Mouse (Mus musculus) adrenal gland, adult 18-20 months (tissue): ENCODE results near the gene Zfp618. TPM values are rescaled to one million over a fixed set of nuclear protein-coding genes. Genes with fewer than 3 reads are reported as not detected.

ENCODE experiments used
- DNase-seq, 2 experiments: peaks; one replicate each; pipeline ENCODE4 v3.0.0; 2021 to 2022; ENCODE audit warnings: low spot score in 2 of 2
- total RNA-seq, 2 experiments: library from RNA; stranded (reverse); gene quantifications; 1 replicate in 1 of 2; 2 replicates in 1 of 2; pipeline ENCODE4 v1.2.3; 2021

Zfp618 gene
- total RNA-seq, 2 experiments from 2014 or later = 1.6 to 1.9 TPM

DNA sequence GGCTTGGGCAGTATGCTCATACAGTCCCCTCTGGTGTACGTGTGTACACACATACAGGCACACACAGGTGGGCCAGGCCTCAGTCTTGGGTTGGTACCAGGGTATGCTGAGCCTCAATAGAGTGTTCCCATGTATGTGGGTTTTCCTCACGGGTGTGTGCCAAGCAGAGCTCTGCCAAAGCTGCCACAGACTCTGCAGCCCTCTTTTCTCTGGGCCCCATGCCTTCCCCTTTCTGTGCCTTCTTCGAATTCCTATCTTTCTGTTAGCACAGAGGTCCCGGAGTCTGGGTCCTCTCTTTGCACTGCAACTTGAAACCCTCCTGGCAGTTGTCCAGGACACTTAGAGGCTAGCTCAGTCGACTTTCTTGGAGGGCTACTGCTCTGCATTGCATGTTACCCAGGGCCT lies 33.1 kb downstream of the Zfp618 start:
- no peak for DNase-seq

DNA sequence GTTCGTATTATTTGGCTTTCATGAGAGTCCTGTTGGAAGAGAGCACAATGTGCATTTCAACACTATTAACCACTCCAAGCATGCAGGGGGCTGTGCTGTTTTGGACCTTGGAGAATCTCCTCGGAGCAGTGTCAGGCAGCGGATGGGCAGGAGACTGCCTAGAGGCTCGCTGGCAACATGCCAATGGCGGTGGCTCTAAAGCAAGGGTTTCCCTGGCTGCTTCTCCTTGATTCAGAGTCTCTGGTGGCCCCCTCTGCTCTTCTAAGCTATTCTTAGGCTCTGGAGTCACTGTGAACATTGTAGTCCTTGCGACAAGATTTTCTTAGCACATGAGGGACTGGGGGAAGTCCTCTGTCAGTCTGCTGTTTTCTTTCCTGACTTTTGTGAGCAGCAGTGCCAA lies 33.5 kb downstream of the Zfp618 start:
- peak; percentile 10 to 31 for DNase-seq

DNA sequence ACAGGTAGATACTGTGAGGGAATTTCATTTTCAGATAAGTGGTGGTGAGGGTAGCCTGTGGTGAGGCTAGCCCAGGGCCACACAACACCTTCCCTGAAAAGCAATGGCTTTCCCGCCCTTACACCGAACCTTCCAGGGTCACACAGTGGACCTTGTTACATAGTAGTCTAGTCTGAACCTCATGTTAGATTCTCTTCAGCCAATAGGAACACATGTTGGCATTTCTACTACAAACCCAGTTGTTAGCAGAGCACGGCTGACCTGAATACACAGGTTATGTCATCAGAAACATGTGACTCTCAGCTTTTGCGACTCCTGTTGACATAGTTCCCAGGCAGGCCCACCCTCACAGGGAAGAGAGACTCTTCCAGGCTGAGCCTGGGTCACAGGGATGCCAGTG lies 33.9 kb downstream of the Zfp618 start:
- no peak for DNase-seq

DNA sequence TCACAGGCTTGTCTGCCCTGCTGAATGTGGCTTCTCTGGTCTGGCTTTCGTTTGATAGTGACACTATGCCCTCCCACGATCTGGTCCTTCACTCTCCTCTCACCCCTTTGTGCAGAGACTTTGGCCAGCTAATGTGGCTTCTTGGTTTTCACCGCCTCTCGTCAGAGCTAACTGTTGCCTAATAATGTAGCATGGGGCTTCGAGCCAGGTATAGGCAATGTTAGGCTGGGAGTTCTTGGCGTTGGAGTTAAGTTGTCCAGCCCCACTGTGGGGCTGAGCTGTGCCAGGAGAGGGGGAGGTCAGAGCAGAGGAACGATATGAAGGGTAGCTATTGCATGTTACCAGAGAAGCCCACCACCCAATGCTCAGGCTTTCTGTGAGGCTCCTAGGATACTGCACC lies 34.5 kb downstream of the Zfp618 start:
- DNase-seq = no peak

DNA sequence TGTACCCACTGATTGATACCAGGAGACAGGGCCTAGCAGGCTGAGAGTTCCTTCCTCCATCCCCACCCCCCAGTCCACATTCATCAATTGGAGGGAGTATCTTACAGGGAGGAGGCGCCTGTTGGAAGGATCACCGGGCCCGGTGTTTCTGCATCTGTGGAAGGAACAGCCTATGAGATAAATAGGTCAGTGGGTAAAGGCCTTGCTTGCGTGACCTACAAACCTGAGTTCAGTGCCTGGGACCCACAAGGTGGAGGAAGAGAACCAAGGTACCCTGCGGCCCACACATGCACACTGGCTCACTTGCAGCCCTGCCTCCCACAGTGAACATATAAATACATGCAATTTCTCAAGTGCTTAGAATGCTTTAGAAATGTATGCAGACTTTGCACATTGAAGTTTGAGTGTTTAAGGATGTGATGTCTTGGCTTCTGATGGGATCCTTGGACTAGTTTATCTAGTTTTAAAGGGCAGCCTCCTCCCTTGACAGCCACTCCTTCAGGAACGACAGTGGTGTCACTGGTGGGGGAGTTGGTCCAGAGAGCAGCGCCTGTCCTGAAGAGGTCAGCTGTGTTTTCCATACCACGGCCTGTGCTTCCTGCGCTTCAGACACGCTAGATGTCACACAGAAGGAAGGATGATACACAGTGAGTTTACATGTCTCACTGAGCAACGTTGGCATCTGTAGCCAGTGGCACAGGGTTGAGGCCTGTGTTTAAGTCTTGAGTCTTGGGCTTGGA lies 35.1 kb downstream of the Zfp618 start:
- DNase-seq = no peak

DNA sequence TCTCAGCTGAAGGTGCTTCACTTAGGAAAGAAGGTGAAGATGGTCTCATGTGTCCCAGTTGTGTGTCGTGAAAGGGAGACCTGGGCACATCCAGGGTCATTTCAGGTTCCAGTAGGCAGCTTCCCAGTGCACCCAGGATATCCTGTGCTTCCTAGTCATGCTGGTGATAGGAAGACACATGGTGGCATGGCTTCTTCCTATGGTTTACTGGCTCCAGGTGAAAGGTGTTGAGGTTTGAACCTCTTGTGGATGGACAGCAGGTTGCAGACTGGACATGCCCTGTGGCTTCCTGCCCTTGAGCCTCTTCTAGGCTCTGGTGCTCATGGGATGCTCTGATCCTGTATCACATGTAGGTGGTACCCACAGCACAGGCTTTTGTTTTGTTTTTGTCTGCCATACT lies 37.0 kb downstream of the Zfp618 start:
- no peak for DNase-seq

DNA sequence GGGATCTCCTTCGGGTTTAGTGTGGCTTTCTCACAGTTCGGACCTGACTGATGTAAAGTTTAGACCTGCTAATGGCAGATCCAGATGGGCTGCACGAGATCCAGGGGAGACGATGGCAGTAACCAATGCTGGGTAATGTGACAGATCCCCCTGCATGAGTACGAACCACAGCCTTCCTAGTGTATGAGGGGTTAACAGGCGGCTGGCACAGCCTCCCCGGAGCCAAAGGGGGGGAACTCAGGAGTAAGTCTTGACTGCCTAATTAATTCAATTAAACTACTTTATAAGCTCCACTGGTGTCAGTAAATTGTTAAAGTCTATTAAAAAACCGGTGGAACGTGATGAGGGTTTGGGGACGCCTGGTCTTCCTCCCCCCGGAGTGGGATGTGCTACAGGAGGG lies 39.1 kb downstream of the Zfp618 start:
- no peak for DNase-seq

DNA sequence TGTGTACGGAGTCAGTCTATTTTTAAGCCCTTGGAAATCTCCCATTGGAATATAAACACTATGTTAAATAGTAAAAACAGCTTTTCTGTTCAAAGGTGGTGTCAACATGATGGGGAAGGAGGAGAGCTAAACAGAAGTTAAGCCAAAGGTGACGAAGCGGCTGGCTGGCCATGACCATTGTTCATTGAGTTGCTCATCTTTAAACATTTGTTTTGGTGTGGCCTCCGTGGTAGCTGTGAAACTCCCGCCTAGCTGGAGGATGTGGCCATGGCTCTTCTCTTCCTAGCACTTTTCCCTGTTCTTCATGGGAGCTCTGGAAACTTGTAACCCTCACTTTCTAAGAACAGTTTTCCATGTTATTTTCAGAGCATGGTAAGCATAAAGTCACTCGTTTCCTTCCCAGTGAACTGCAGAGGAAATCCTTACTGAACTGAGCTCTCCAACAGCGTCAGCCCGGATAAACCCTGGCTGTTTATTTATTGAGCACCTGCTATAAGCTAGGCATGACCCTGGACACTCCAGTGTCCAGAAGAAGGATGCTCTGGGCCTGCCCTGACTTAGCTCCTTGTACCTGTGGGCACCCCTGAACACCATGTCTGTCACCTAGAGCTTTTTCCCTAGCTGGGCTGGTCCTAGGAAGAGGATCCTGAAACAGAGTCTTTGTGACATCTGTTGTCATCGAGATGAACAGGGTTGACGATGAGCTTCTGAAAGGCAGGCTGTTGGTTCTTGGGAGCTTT lies 40.2 kb downstream of the Zfp618 start:
- no peak for DNase-seq

DNA sequence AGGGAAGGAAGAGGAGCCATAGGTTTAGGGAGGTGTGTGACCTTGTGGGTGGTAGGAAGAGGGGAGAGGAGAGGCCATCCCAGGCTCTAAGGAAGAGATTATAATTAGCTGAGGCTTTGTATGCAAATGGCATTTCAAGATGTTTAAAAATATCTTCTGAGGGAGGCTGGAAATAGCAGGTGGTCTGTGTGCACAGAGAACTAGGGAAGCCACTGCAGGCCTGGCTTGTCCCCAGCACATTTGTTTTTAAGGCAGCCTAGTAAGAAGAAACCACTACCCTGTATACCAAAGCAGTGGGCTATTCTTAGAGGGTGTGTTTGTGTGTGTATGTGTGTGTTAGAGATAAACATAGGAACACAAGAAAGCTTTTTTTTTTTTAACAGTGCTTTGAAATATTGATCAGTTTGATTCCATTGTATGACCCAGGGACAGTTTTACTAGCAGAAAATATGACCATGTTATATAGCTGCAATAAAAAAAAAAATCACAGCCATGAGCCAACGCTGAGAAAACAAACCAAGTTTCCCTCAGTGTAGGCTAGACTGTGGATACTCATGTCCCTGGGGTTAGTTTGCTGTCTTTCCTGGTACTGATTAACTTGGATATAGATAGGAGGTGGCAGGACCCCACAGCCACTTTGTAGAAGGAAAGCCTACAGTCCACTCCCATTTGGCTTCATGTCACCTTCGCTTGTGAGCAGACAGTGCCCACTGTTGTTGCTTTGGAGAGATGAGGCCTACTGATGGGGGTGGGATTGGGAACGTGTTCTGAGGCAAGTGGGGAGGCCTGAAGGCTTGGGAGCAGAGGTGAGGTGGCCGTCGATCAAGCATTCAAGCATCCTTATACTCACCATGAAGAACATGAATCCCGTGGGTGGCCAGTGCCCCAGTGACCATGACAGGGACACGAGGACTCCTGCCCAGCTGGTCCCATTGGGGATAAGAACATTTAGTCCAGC lies 41.1 kb downstream of the Zfp618 start:
- DNase-seq = no peak

DNA sequence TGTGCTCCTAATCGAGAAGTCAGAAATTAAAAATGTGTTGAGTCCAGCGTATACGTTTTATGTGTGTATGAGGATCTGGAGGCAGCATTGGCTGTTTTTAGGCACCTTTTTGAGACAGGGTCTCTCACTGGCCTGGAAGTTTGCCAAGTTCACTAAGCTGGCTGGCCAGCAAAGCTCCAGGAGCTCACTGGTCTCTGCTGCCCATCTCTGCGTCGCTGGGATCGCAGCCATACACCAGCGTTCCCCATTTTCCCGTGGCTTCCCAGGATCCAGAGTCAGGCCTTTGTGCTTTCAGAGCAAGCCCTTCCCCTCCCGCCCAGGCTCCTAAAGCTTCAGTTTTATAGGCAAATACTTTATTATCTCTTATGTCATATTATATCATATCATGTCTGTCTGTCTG lies 42.8 kb downstream of the Zfp618 start:
- no peak for DNase-seq

DNA sequence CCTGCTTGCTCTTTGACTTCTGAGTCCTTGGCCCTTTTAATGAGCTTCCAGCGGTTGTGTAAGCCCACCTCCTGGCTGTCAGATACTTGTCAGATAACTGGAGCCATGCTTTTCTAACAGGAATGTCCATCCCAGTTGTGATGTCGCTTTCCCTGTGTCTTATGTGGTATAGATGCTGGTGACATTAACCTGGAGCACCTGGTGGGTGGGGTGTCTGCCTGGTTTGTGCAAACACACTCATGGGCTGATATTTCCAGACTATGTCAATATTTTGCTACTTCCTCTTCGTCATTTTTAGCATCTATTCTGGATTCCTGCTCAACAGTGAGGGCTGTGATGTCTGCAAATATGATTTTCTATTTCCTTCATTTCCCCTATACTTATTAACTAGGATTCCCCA lies 43.4 kb downstream of the Zfp618 start:
- no peak for DNase-seq

DNA sequence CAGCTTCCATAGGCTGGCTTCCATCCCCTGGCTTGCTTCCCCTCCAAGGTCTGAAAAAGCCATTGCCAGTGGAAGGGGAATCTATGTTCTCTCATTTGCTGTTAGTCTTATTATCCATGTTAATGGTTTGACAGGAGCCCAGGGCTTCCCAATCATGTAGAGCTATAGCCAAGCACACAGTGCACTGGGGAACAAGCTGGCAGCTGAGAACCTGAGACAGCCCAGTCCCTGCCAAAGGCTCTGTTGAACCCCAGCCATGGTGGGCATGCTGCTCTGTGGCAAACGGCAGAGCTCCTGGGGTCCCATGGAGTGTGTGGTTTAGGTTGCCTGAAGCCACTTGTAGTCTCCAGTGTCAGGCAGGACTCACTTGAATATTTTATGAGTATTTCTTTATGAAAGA lies 44.4 kb downstream of the Zfp618 start:
- no peak for DNase-seq

DNA sequence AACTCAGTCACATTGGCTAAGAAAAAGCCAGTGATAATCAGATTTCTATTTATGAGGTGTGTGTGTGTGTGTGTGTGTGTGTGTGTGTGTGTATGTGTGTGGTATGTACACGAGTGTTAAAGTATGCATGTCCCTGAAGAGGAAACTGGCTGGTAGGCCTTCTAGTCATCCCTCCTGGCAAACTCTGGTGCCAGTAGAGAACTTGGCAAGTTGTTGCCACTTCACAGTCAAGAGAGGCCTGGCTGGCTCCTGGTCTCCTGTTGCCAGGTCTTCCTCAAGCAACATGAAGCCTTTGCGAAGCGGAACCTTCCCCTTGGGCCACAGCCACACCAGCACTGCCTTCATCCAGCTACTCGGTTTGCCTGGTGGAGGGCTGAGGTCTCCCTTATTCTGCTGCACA lies 44.9 kb downstream of the Zfp618 start:
- DNase-seq = no peak

DNA sequence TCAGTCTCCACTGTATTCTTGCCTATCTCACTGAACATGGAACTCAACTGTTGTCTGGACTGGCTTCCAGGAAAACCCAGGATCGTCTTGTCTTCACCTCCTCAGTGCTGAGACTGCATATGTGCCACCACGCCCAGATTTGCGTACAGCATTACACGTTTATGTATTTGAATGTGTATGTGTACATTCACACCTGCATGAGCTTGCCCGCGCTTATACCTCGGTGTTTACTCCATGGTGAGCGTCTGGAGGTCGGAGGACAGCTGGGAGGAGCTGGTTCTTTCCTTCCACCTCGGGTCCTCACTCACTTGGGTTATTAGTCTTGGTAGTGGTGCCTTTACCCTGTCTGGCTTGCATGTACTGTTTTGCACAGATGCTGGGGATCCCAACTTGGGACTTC lies 53.2 kb downstream of the Zfp618 start:
- DNase-seq = no peak

DNA sequence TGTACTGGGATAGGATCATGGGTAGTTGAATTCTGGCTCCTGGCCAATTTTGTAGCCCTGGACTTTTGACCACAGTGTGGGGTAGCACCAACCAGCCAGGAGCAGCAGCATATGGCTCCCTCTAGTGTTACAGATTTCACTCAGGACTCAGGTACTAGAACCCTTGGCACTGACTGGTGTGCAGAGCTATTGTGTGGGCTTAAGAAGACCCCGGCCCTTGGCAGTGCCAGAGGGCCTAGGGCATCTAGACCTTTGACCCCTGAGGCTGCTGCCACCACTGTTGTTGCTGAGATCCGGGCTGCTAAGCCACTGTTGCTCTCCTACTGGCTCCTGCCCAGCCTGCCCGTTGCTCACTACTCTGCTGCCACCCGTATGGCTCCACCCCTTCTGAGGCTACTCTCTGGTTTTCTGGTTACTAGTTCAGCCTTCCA lies 54.1 kb downstream of the Zfp618 start:
- DNase-seq = no peak

DNA sequence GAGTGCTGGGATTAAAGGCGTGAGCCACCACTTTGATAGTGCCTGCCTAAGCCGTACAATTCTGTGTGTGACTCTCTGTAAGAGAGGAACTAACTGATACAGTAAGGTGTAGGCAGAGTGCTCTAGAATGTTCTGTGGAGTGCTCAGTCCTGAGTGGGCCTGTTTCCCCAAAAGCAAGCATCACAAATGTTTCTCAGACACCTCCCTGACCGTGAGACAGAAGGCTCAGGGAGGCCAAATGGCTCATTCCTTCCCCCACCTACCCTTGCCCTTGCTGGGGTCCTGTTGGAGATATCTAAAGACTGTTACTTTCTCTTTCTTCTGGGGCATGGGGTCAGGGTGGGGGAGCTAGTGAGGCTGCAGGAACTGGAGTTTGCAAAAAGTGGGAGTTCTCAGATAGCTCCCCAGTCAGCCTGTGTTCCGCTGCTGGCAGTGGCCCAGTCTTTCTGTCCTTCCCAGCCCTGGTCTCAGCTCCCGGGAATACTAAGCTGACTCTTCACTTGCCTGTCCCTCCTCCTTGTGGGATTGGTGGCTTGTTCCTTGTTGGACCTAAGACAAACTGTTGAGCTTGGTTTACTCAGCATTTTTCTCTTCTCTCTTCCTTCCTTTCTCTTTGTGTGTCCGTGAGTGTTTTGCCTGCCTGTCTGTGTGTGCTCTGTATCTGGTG lies 55.8 kb downstream of the Zfp618 start:
- DNase-seq = no peak

DNA sequence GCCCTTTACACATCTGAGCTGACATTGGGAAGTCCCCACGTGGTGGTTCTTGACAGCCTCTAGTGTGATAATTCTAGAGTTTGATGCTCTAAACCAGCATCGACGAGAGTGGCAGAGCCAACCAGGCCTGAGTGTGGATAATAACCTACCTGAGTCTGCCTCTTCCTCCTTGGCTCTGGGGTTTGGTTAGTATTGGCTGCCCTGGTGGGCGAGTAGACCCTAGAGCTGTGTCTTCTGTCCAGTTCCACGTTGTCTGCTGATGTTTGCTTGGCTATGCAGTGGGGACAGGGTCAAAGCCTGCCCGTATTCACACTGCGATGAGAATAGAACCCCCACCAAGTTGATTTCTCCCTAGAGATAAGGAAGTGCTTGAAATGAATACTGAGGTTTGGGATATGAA lies 58.1 kb downstream of the Zfp618 start:
- DNase-seq = no peak

DNA sequence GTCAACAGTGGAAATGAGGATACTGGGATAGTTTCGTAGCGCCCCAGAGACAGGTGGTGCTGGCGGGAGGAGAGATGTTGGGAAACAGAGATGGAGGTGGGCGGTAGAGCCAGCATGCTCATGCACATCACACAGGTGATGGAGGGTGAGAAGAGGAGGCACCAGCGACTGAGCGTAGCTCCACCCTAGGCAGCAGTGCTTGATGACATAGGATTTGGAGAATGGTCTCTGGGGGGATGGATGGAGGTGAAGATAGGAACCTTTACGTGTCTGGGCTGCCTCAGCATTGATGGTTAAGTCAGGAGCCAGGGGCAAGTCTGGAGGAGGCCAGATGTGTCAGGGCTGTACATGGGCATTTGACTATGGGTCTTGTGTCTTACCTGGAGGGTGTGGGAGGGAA lies 58.7 kb downstream of the Zfp618 start:
- DNase-seq = no peak

DNA sequence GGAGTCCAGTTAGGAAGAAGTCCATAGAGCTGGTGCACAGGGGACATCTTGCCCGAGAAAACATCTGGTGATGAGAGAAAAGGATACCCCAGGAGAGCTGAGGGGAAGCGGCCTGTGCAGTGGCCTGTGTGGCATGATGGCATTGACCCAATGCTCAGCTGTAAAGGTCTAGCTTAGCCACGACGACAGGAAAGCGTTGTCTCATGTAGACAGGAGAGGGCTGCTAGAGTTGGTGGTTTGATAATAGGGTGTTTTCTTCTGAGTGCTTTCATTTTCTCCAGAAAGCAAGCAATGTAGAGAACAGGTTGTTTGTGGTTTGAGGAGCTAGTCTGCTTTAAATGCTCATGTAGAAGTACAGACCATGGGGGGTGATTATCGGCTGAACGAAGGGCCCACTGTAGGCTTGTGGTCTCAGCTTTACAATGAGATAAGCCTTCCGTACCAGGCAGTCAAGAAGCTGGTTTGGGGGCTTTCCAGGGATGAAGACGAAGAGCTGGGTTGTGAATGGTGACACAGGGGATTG lies 59.4 kb downstream of the Zfp618 start:
- no peak for DNase-seq

DNA sequence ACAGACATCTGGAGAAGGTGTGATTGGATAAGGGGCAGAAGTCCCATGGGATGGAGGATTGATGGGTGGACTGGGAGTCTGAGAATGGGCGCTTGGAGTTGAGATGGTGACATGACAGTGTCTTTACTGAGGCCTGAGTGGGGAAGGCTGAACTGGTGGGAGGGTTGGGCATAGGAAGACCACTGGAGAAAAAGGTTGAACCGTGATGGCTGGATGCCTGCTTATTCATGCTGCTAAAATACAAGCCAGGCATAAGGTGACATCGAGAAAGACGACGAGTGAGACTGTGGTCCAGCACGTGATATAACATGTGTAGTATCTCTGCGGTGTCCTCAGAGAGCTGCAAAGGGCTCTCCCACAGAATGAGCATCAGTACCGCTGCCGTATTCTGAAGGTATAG lies 59.9 kb downstream of the Zfp618 start:
- DNase-seq = no peak

DNA sequence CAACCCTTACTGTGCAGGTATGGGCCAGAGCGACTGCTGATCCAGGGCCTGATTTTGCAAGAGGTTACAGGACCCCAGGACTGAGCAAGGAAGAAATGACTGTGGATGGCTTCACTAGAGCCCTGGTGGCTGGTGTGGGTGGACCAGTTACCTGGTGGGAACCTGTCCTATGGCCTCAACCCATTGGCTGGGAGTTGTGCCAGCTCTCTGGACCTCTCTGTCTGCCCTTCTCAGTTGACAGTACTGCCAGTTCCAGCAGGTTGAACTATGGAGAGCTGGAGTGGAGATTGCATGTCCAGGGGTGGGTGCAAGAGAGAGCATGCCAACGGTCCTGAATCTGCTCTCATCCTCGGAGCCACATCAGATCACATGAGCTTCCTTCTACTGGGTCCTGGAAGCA lies 60.9 kb downstream of the Zfp618 start:
- DNase-seq = no peak
